Mouse (Mus musculus): ENCODE measurements around the gene Slc40a1. TPM values are rescaled to one million over a fixed set of nuclear protein-coding genes. Genes with fewer than 3 reads are reported as not detected.

Gene Slc40a1
- polyA plus RNA-seq, 1 experiment: 52.6 TPM

GRCm38 (mm10) chr1:45861162-45861561 lies 65.2 kb downstream of the Slc40a1 start:
- TF ChIP-seq CTCF (IDR thresholded peaks at IDR 0.05; ENCODE audit: low read depth, low read length): no peak
- TF ChIP-seq POLR2A (IDR thresholded peaks at IDR 0.05; ENCODE audit: insufficient read depth, low read length): no peak
- no peak for TF ChIP-seq EP300 (IDR thresholded peaks at IDR 0.05; ENCODE audit: insufficient read depth, low read depth, low read length)
- Histone ChIP-seq H3K4me1 (ENCODE audit: control insufficient read depth, insufficient read depth, low read length) (no peaks in the 10 kb centered on the region), H3K36me3 (ENCODE audit: control insufficient read depth, insufficient read depth, low read length, poor library complexity, severe bottlenecking) (no peaks in the 10 kb centered on the region), H3K4me3 (ENCODE audit: low read depth, low read length) (no peak overlapping the region), H3K9me3 (replicated peaks; ENCODE audit: control insufficient read depth, insufficient read depth, low read length, poor library complexity, severe bottlenecking) (no peaks in the 10 kb centered on the region), H3K27me3 (ENCODE audit: control insufficient read depth, insufficient read depth, low read length, poor library complexity, severe bottlenecking) (no peaks in the 10 kb centered on the region; the same call in 1 of the 2 replicates), H3K9ac (ENCODE audit: low read depth, poor library complexity, severe bottlenecking) (no peak overlapping the region), H3K27ac (ENCODE audit: insufficient read depth, low read length) (no peak overlapping the region)

GRCm38 (mm10) chr1:45860349-45860748 lies 66.0 kb downstream of the Slc40a1 start:
- H3K4me3 ChIP-seq (ENCODE audit: low read depth, low read length): no peak overlapping the region
- no peak overlapping the region for H3K9ac ChIP-seq (ENCODE audit: low read depth, poor library complexity, severe bottlenecking)
- H3K27ac ChIP-seq (ENCODE audit: insufficient read depth, low read length): no peak overlapping the region
- H3K27me3 ChIP-seq (ENCODE audit: control insufficient read depth, insufficient read depth, low read length, poor library complexity, severe bottlenecking): no peaks in the 10 kb centered on the region; the same call in 1 of the 2 replicates
- H3K9me3 ChIP-seq (replicated peaks; ENCODE audit: control insufficient read depth, insufficient read depth, low read length, poor library complexity, severe bottlenecking): no peaks in the 10 kb centered on the region
- no peak for TF ChIP-seq CTCF (IDR thresholded peaks at IDR 0.05; ENCODE audit: low read depth, low read length)
- no peak for TF ChIP-seq POLR2A (IDR thresholded peaks at IDR 0.05; ENCODE audit: insufficient read depth, low read length)
- no peaks in the 10 kb centered on the region for H3K36me3 ChIP-seq (ENCODE audit: control insufficient read depth, insufficient read depth, low read length, poor library complexity, severe bottlenecking)
- H3K4me1 ChIP-seq (ENCODE audit: control insufficient read depth, insufficient read depth, low read length): no peaks in the 10 kb centered on the region

Other genes with a start within 250 kb of the Slc40a1 start
- gene Wdr75, start 131.4 kb downstream of the Slc40a1 start, polyA plus RNA-seq (2011; ENCODE audit: insufficient read depth, insufficient read length, low read depth, missing spikeins): 169 and 181 TPM in 2 replicates
- 146 and 181 TPM in 2 replicates for gene Gm5269, start 36.2 kb downstream of the Slc40a1 start, polyA plus RNA-seq (2011; ENCODE audit: insufficient read depth, insufficient read length, low read depth, missing spikeins)
- gene Dnah7b, start 139.8 kb upstream of the Slc40a1 start, polyA plus RNA-seq (2011; ENCODE audit: insufficient read depth, insufficient read length, low read depth, missing spikeins): 0.40 and 0.79 TPM in 2 replicates

Measured in ES-Bruce4 (cell line).